Mouse (Mus musculus): Measurements from ENCODE around the gene Psmd9. TPM values are rescaled to one million over a fixed set of nuclear protein-coding genes. Genes with fewer than 3 reads are reported as not detected.

Psmd9 gene
- total RNA-seq, 2 experiments from 2014 or later, result 22.8 to 24.8 TPM

DNA sequence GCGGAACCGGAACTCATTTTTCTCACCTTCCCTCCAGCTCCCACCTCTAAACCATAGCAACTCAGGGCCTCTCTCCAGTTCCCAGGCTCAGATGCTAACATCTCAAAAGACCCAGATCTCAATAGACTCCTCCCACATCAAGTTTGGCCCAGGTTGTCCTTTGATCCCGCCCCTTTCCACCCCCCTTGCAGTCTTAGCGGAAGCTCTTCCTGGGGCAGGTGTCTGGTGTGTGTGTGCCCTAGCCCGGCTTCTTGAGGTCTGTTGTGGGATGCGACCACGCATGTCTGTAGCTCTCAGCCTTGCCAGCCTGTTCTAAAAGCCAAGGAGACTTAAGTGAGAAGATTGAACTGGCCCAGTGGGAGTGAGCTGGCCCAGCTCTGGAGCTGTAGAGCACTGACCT lies 18.6 kb upstream of the Psmd9 start:
- no peak for DNase-seq

DNA sequence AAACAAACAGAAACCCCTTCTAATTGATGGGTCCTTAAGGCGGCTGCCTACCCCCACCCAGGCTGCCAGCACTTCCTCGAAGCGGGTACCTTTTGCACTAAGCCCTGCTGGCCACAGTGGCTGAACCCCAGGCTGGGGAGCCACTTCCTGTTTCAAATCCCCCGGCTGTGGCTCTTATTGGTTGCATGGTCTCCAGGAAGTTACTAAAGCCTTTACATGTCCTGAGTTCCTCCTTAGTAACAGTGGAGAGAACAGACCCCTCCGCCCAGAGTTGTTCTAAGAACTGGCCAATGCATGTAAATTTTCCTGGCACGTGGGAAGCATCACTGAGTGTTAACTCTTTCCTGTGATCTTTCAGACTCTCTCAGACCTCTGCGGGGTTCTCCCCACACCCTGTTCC lies 18.1 kb upstream of the Psmd9 start:
- DNase-seq, result peak; percentile 38

DNA sequence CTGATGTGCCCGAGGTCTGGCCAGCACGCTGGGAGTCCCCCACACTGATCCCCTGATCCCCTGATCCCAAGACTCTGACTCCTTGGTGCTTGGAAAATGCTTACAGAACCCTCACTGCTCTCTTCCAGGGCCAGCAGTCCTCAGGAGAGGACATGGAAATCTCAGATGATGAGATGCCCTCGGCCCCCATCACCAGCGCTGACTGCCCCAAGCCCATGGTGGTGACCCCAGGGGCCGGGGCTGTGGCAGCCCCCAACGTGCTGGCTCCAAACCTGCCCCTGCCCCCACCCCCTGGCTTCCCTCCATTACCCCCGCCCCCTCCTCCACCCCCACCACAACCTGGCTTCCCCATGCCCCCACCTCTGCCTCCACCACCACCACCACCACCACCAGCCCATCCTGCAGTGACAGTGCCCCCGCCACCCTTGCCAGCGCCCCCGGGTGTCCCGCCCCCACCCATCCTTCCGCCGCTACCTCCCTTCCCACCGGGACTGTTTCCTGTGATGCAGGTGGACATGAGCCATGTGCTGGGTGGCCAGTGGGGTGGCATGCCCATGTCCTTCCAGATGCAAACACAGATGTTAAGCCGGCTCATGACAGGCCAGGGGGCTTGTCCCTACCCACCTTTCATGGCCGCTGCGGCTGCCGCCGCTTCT lies 17.4 kb upstream of the Psmd9 start:
- no peak for DNase-seq

DNA sequence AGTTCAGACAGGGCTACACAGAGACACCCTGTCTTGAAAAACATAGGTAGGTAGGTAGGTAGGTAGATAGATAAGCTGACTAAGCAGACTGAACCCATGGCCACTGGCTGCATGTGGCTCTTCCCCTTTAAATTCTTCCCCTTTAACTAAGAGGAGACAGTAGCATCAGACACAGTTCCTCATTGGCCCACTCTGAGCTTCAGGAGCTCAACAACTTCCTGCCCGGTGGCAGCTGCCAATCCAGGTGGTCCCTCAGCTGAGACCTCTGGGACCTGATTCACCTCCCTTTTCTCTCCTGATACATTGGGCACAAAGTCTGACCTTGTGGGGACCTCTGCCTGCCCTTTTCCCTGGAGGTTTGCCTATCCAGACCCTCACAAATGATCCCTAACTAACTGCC lies 16.3 kb upstream of the Psmd9 start:
- no peak for DNase-seq

DNA sequence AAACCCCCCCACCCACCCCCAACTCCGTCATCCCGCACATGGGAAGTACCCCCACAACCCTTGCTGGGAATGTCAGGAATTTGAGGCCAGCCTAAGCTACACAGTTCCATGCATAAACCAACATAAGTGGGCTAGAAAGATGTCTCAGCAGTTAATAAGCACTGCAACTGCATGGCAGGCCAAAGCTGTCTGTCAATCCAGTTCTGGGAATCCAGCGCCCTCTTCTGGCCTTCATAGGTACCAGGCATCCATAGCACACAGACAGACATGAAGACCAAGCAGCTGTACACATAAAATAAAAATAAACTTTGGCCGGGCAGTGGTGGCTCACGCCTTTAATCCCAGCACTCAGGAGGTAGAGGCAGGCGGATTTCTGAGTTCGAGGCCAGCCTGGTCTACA lies 13.8 kb upstream of the Psmd9 start:
- peak; percentile 80 for DNase-seq

DNA sequence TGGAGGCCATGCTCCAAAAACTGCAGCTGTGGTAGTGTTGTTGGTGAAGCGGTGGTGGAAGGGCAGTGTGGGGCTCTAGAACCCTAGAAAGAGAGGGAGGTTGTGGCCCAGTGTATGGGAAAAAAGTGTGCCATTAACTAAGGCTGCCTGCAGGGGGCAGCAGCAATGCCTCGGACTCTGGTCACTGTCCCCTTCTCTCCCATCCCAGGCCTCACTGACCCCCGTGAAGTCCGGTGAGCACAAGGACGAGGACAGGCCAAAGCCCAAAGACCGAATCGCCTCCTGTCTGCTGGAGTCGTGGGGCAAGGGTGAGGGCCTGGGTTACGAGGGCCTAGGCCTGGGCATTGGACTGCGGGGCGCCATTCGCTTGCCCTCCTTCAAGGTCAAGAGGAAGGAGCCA lies 12.4 kb upstream of the Psmd9 start:
- DNase-seq, result peak; percentile 21

DNA sequence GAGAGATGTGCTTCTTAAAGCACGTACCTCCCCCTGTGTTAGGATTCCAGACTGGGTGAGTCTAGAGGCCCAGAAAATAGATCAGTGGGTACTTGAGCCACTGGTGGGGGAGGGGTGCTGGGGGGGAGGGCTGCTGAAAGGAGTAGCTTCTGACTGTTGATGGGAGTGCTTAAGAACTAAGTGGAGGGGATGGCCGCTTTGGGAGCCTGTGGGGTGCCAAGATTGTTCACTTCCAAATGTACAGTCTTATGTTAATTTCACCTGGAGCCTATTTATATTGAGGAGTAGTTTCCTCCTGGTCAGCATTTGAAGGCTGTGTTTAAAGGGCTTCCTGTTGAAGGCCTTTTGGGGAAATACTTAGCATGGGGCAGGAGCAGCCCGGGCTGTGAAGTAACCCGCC lies 11.2 kb upstream of the Psmd9 start:
- DNase-seq, result no peak

DNA sequence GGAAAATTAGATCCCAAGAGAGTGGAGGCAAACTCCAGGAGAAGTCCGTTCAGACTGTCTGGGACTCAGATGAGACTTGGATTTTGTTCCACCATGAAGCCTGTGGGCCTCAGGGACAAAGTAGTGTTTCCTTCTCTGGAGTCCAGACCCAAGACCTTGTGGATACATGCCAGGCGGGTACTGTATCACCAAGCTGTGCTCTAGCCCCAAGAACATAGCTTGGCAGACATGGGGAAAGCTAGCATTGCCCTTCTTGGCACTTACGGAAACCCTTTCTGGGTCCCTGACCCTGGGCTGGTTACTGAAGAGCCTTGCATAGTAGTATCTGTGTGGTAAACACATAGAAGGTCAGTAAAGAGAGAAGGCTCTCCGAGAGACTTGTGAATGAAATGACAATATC lies 9.8 kb upstream of the Psmd9 start:
- DNase-seq, result no peak

DNA sequence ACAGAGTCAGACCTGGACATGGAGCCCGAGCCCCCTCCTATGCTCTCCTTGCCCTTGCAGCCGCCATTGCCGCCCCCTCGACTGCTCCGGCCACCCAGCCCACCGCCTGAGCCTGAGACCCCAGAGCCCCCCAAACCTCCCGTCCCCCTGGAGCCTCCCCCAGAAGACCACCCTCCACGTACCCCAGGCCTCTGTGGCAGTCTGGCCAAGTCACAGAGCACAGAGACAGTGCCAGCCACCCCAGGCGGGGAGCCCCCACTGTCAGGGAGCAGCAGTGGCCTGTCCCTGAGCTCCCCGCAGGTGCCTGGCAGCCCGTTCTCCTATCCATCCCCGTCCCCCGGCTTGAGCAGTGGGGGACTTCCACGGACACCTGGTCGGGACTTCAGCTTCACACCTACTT lies 9.3 kb upstream of the Psmd9 start:
- no peak for DNase-seq

DNA sequence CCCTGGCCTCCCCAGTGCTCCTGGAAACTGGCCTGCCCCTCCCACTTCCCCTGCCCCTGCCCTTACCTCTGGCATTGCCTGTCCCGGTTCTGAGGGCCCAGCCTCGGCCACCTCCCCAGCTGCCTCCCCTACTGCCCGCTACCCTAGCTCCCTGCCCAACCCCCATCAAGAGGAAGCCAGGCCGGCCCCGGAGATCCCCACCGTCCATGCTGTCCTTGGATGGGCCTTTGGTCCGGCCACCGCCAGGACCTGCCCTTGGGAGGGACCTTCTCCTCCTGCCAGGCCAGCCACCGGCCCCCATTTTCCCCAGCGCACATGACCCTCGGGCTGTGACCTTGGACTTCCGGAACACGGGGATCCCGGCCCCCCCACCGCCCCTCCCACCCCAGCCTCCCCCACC lies 8.9 kb upstream of the Psmd9 start:
- no peak for DNase-seq

DNA sequence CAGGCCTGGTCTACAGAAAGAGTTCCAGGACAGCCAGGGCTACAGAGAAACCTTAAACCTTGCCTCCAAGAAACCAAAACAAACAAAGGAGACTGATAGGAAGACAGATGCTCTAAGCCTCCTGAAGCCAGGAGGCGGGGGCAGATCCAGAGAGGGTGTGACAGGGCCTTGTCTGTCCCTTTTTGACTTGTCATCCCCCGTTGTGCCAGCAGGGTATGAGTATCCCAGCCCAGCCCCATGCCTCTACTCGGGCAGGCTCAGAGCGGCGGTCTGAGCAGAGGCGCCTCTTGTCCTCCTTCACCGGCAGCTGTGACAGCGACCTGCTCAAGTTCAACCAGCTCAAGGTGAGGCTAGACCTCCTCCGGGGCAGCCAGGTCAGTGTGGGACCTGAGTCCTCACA lies 6.3 kb upstream of the Psmd9 start:
- DNase-seq, result peak; percentile 12

DNA sequence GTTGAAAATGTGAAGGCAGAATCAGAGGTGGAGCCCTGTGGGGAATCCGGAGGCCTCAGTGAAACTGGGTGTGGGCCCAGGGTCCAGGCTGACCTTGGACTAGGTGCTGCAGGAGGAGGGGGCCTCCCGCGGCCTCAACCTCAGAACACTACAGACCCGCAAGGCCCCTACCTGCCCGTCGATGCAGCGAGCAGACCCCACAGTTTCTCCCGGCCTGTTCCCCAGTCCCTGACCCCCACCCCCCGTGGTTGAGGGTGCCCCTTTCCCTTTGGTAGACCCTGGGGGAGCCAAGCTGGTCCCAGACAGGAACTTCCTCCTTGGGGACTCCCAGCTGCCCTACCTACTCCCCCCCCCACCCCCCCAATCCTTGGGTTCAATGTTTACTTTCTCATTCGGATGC lies 2.8 kb upstream of the Psmd9 start:
- DNase-seq, result no peak

DNA sequence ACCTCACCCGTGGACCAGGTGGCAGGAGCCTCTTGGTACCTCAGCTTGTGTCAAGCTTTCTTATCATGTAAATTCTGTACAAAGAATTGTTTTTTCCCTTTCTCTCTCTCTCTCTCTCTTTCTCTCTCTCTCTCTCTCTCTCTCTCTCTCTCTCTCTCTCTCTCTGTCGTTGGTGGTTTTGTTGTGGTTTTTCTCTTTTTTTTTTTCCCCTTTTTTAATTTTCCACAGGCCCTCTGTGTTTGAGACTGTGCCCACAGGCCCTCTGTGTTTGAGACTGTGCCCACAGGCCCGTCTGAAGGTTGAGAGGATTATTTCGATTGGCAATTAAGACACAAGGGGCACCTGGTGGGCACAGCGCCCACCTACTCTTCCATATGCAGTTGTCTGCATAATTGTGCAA lies 1.6 kb upstream of the Psmd9 start:
- DNase-seq, result no peak

DNA sequence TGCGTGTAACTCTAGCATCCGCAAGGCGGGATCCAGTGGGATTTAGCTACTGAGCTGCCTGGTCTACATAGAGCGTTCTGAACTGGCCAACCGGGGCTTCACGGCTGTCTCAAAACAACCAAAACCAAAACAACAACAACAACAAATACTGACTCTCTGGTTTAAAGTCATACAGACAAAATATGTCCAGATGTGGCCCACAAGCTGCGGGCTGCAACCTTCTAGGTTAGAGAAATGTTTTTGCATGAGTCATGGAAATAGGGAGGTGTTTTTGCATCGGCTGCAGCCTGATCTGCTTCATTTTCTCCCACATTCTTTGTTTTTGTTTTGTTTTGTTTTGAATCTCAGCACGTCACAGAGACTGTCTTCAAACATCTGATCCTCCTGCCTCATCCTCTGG lies 1.2 kb downstream of the Psmd9 start:
- DNase-seq, result no peak

DNA sequence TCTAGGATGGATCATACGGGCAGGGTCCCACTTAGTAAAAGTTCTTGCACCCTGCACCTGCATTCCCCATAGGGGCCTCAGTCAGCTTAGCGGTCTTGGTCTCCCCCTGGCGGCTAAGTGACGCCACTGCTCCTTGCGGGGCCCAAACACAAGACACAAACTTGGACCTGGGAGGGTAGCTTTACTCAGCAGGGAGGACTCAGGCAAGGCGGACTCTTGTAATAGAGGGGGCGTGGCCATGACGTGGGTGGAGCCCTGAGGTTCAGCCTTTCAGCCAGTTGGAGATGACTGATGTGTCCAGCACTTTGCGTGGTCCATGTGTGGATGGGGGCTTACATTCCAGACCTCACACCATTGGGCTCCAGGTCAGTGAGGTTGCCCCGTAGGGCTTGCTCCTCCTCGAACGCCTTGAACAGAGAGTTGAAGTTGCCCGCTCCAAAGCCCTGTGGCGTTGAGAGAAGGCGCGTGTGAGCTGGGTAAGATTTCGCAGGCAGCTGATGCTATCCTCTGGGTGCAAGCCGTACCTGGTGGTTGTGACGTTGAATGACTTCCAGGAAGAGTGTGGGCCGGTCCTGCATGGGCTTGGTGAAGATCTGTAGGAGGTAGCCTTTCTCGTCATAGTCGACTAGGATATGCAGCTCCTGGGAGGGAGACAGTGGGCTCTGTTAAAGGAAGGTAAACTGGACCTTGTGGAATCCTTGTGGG lies 2.6 kb downstream of the Psmd9 start:
- peak; percentile 90 for DNase-seq

DNA sequence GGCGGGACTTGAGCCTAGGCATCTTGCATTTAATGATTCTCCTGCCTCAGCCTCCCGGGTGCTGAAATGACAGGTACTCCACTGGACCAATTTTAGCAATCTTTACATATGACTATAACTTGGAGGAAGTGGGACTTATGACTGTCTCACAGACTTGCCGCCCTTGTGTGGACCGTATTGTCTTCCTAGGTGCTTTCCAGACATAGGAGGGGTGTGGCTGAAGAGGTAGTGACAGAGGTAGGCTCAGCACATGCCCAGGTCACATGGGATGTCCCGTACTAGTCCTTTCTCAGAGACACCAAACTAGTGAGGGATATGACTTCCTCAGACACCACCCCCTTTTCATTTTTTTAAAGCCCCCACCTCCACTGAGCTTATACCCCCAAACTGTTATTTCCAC lies 9.6 kb downstream of the Psmd9 start:
- DNase-seq, result no peak

DNA sequence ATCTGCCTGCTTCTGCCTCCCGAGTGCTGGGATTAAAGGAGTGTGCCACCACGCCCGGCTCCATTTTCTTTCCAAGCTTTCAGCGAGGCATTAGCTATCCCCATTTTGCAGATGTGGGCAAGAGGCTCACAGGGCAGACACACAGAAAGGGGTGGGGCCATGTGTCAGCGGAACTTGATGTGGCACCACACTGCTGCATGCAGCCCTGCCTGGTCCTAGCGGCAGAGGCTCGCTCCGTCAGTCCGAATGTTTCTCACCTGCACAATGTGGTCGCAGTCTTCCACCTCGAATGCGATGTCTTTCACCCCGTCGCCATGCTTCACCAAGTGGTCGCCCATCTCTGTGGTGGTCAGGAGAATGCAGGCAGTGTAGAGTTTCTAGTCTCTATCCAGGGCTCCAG lies 11.2 kb downstream of the Psmd9 start:
- no peak for DNase-seq

DNA sequence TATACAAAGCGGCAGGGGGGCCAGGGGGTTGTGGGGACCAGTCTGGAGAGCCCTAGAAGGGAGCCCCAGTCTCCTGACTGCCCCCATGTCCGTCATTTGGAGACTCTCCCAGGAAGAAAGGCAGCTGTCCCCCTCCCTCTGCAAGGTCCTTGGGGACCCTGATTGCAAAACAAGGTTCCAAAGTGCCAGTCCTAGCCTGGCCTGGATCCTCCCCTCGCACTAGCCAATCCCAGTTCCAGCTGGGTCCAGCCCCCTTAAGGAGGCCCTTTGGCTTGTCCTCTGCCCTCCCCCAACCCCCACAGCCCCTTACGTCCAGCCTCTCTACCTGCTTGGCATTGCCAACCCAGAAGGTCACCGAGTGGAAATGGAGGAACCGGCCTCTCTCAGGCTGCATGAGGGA lies 12.3 kb downstream of the Psmd9 start:
- no peak for DNase-seq

DNA sequence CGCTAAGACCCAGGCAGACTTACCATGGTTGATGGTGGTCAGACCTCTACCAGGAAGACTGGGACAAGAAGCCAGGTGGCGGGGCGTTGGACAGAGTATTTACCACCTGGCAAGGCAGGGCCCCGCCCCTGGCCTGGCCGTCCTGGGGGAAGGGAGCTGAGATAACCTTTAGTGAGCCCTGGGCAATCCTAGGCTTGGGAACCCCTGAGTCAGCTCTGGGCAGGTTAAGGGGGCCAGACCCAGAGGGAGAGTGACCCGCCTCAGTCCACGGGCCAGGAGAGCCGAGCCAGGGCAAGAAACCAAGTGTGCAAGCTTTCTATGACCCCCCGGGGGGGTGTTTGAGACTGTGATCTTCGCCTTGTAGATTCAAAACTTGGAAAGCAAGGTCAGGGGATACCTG lies 13.4 kb downstream of the Psmd9 start, which contains the start of gene Hpd:
Hpd (minus strand) TSS at position 77 of the 400 bp plus-strand sequence.
- DNase-seq, result no peak

DNA sequence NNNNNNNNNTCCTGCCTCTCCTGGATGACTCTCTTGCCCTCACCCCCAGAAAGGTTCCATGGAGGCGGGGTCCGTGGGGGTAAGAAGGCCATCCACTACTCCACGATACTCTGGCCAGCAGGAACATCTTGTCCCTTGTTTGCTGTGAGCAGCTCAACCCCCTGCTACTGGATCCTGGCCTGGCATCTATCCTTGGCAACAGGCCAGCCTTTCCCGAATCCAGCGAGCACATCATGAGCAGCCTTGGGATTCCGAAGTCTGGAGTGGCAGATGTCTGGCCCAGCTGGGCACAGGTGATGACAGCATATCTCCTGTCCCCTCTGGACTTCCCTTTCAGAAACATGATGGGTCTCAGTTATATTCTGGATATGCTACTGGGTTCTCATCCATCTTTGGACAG lies 16.8 kb downstream of the Psmd9 start:
- peak; percentile 58 for DNase-seq

DNA sequence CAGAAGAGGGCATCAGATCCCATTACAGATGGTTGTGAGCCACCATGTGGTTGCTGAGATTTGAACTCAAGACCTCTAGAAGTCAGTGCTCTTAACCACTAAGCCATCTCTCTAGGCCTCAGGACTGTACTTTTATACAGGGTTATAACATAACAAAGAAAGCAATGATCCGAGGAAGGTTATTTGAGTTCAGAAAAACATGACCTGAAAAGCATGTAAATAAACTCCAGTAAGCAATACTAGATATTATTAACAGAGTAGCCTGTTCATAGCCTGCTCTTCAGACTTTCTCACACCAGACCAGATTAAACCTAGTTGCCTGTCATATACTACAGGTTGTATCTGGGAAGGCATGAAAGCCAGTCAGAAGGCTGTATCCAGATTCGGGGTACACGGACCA lies 18.1 kb downstream of the Psmd9 start:
- no peak for DNase-seq

DNA sequence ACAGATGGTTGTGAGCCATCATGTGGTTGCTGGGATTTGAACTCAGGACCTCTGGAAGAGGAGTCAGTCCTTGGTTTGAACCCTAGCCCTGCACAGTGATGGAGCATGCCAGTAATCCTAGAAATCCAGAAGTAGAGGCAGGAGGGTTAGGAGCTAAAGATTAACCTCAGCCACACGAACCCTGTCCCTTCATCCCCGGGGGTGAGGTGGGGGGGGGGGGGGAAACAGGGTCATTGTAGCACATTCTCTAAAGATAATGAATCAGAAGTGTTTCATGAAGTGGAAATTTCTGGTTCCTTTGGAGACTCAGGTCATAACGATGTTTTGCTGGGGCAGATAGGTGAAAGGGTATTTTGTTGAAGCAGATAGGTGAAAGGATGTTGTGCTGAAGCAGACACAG lies 21.7 kb downstream of the Psmd9 start:
- no peak for DNase-seq

DNA sequence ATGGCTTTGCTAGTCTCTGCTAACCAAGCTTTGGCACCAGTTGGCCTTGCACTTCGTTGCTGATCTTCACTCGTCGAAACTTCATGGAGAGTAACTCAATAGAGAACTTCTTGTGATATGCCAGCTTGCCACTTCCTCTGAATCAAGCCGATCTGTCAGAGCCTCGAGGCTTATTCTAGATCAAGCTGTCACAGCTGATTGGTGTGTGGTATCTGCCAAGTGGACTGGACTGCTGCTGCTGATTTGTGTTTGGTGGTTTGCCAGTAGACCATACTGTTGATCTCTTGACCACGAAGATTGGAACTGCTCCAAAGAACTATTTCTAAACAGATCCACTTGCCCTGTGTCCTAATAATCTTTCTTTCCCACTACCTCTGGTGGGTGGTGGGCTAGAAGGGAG lies 22.2 kb downstream of the Psmd9 start:
- no peak for DNase-seq

DNA sequence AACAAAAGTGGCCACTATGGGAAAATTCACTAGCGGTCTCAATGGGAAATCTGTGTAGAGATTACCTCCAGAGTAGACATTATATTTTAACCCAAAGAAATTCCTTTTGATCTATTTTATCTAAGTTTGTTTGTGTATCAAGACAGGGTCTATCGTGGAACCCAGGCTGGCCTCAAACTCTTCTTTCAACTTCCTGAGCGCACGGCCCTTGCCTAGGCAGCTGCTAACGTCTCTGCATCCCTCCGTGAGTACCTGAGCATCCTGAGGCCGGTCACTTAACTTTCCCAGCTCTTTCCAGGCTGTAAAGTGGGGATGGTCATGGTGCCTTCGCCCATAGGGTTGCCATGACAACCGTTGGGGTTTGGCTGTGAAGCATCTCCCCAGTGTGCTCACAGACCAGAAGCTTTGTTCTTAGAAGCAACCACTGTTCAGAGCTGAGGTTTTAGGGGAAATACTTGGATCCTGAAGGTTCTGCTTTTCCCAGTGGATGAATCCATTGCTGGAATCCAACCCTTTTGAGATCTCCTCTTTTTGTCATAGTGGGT lies 23.5 kb downstream of the Psmd9 start:
- no peak for DNase-seq
